Mouse (Mus musculus): Measurements from ENCODE around the gene Lrpprc. TPM values are rescaled to one million over a fixed set of nuclear protein-coding genes. Genes with fewer than 3 reads are reported as not detected.

Lrpprc gene
- polyA plus RNA-seq, 1 experiment from 2014 or later = 33.9 TPM

GRCm38 (mm10) chr17:84778477-84778978, 12.1 kb downstream of the Lrpprc start:
- Histone ChIP-seq H3K36me3 (replicated peaks; ENCODE audit: insufficient read depth, low read length) (peaks cover 45% of the 10 kb centered on the region), H3K27ac (ENCODE audit: low read depth) (0 out of 2 replicates have a peak overlapping the region, but pooled peaks have one; percentile 53), H3K9ac (replicated peaks) (no peak overlapping the region), H3K4me3 (ENCODE audit: low read depth, low read length) (no peak overlapping the region), H3K9me3 (ENCODE audit: low read length) (no peaks in the 10 kb centered on the region), H3K4me2 (ENCODE audit: low read depth, low read length) (no peak overlapping the region), H3K4me1 (ENCODE audit: insufficient read depth) (peaks cover 15% of the 10 kb centered on the region), H3K27me3 (ENCODE audit: insufficient read depth, low read length) (no peaks in the 10 kb centered on the region)
- no peak for DNase-seq
- WGBS (ENCODE audit: insufficient replicate concordance) = 56% methylated on average over 7 of the region's 7 CpGs
- TF ChIP-seq EP300 (IDR thresholded peaks at IDR 0.05; ENCODE audit: low read depth) = peak; percentile 89
- TF ChIP-seq CTCF (IDR thresholded peaks at IDR 0.05; ENCODE audit: low read depth) = no peak
- ATAC-seq = no peak

- Histone ChIP-seq H3K36me3 (replicated peaks; ENCODE audit: insufficient read depth, low read length) (peaks cover 49% of the 10 kb centered on the region), H3K27ac (ENCODE audit: low read depth) (peak overlapping the region; percentile 98), H3K9ac (replicated peaks) (peak overlapping the region; percentile 58), H3K4me3 (ENCODE audit: low read depth, low read length) (peak overlapping the region; percentile 20; the same call in 1 of the 2 replicates), H3K4me1 (ENCODE audit: insufficient read depth) (peaks cover 15% of the 10 kb centered on the region), H3K4me2 (ENCODE audit: low read depth, low read length) (peak overlapping the region; percentile 66), H3K27me3 (ENCODE audit: insufficient read depth, low read length) (no peaks in the 10 kb centered on the region), H3K9me3 (ENCODE audit: low read length) (no peaks in the 10 kb centered on the region)
- TF ChIP-seq CTCF (IDR thresholded peaks at IDR 0.05; ENCODE audit: low read depth) (no peak), EP300 (IDR thresholded peaks at IDR 0.05; ENCODE audit: low read depth) (peak; percentile 100)
- DNase-seq (peak; percentile 55), ATAC-seq (peak; percentile 98)
- 48% methylated on average over 16 of the region's 16 CpGs for WGBS (ENCODE audit: insufficient replicate concordance)
Observed at GRCm38 (mm10) chr17:84776362-84777000, 14.1 kb downstream of the Lrpprc start.

GRCm38 (mm10) chr17:84775291-84775690, 15.3 kb downstream of the Lrpprc start:
- WGBS (ENCODE audit: insufficient replicate concordance) = 90% methylated on average over 10 of the region's 10 CpGs
- Histone ChIP-seq H3K4me2 (ENCODE audit: low read depth, low read length) (no peak overlapping the region), H3K4me1 (ENCODE audit: insufficient read depth) (peaks cover 15% of the 10 kb centered on the region), H3K9ac (replicated peaks) (no peak overlapping the region), H3K36me3 (replicated peaks; ENCODE audit: insufficient read depth, low read length) (peaks cover 51% of the 10 kb centered on the region), H3K27me3 (ENCODE audit: insufficient read depth, low read length) (no peaks in the 10 kb centered on the region), H3K4me3 (ENCODE audit: low read depth, low read length) (no peak overlapping the region), H3K27ac (ENCODE audit: low read depth) (no peak overlapping the region), H3K9me3 (ENCODE audit: low read length) (no peaks in the 10 kb centered on the region)
- no peak for DNase-seq
- no peak for ATAC-seq
- no peak for TF ChIP-seq CTCF (IDR thresholded peaks at IDR 0.05; ENCODE audit: low read depth)

- no peak for ATAC-seq
- Histone ChIP-seq H3K4me3 (ENCODE audit: low read depth, low read length) (no peak overlapping the region), H3K36me3 (replicated peaks; ENCODE audit: insufficient read depth, low read length) (peaks cover 62% of the 10 kb centered on the region), H3K9ac (replicated peaks) (no peak overlapping the region), H3K9me3 (ENCODE audit: low read length) (no peaks in the 10 kb centered on the region), H3K27me3 (ENCODE audit: insufficient read depth, low read length) (no peaks in the 10 kb centered on the region), H3K4me1 (ENCODE audit: insufficient read depth) (no peaks in the 10 kb centered on the region), H3K27ac (ENCODE audit: low read depth) (no peak overlapping the region), H3K4me2 (ENCODE audit: low read depth, low read length) (no peak overlapping the region)
- TF ChIP-seq EP300 (IDR thresholded peaks at IDR 0.05; ENCODE audit: low read depth) = no peak
- no peak for TF ChIP-seq CTCF (IDR thresholded peaks at IDR 0.05; ENCODE audit: low read depth)
- whole genome bisulfite sequencing (ENCODE audit: insufficient replicate concordance) = 91% methylated on average over 9 of the region's 9 CpGs
- DNase-seq = no peak
Observed at GRCm38 (mm10) chr17:84771882-84772281, 18.7 kb downstream of the Lrpprc start.

GRCm38 (mm10) chr17:84758971-84759370, 31.6 kb downstream of the Lrpprc start:
- WGBS (ENCODE audit: insufficient replicate concordance) = 91% methylated on average over 8 of the region's 8 CpGs

GRCm38 (mm10) chr17:84758374-84758773, 32.2 kb downstream of the Lrpprc start:
- DNase-seq = no peak
- H3K27ac ChIP-seq (ENCODE audit: low read depth) = 0 out of 2 replicates have a peak overlapping the region, but pooled peaks have one; percentile 4

More at GRCm38 (mm10) chr17:84758971-84759370, 31.6 kb downstream of the Lrpprc start:
- Histone ChIP-seq H3K9me3 (ENCODE audit: low read length) (no peaks in the 10 kb centered on the region), H3K4me2 (ENCODE audit: low read depth, low read length) (no peak overlapping the region), H3K9ac (replicated peaks) (no peak overlapping the region), H3K27ac (ENCODE audit: low read depth) (no peak overlapping the region), H3K4me1 (ENCODE audit: insufficient read depth) (no peaks in the 10 kb centered on the region), H3K4me3 (ENCODE audit: low read depth, low read length) (no peak overlapping the region), H3K36me3 (replicated peaks; ENCODE audit: insufficient read depth, low read length) (peaks cover 30% of the 10 kb centered on the region), H3K27me3 (ENCODE audit: insufficient read depth, low read length) (no peaks in the 10 kb centered on the region)
- DNase-seq (no peak), ATAC-seq (no peak)
- TF ChIP-seq EP300 (IDR thresholded peaks at IDR 0.05; ENCODE audit: low read depth) (no peak), CTCF (IDR thresholded peaks at IDR 0.05; ENCODE audit: low read depth) (no peak)

More at GRCm38 (mm10) chr17:84758374-84758773, 32.2 kb downstream of the Lrpprc start:
- Histone ChIP-seq H3K9ac (replicated peaks) (no peak overlapping the region), H3K4me2 (ENCODE audit: low read depth, low read length) (no peak overlapping the region), H3K36me3 (replicated peaks; ENCODE audit: insufficient read depth, low read length) (peaks cover 28% of the 10 kb centered on the region), H3K27me3 (ENCODE audit: insufficient read depth, low read length) (no peaks in the 10 kb centered on the region), H3K4me1 (ENCODE audit: insufficient read depth) (no peaks in the 10 kb centered on the region), H3K4me3 (ENCODE audit: low read depth, low read length) (no peak overlapping the region), H3K9me3 (ENCODE audit: low read length) (no peaks in the 10 kb centered on the region)
- TF ChIP-seq EP300 (IDR thresholded peaks at IDR 0.05; ENCODE audit: low read depth) = no peak
- TF ChIP-seq CTCF (IDR thresholded peaks at IDR 0.05; ENCODE audit: low read depth) = no peak
- no peak for ATAC-seq
- WGBS (ENCODE audit: insufficient replicate concordance) = 62% methylated on average over 10 of the region's 10 CpGs

All from liver, postnatal 0 days (tissue).